Mouse (Mus musculus) CH12.LX (cell line): ENCODE results near the gene Ifna6. TPM values are rescaled to one million over a fixed set of nuclear protein-coding genes. Genes with fewer than 3 reads are reported as not detected.

Experiments used
- DNase-seq: peaks from one replicate; pipeline ENCODE4 v3.0.0-alpha.2; 2013; ENCODE audit errors: extremely low read depth
- H3K27ac ChIP-seq: 2 replicates; pipeline ENCODE4 v1.5.1; 2012; ENCODE audit warnings: low read depth, mild to moderate bottlenecking, control low read depth, moderate library complexity; ENCODE audit not compliant: insufficient read depth
- H3K27me3 ChIP-seq: replicated peaks from 2 replicates; pipeline ENCODE3; 2012; ENCODE audit warnings: inconsistent platforms
- H3K36me3 ChIP-seq, 2 experiments: replicated peaks in 1 of 2; 2 replicates each; pipeline versions ENCODE3 to v1.6.1; 2012; ENCODE audit warnings: inconsistent platforms in 1 of 2, low read length in 1 of 2, mild to moderate bottlenecking in 1 of 2, mixed read lengths in 1 of 2, moderate library complexity in 1 of 2; ENCODE audit not compliant: control insufficient read depth in 1 of 2, insufficient read depth in 1 of 2
- H3K4me1 ChIP-seq, 2 experiments: 2 replicates each; pipeline ENCODE4 v1.6.1; 2012; ENCODE audit warnings: inconsistent platforms in 1 of 2, moderate library complexity in 1 of 2; ENCODE audit not compliant: insufficient read depth in 2 of 2, control insufficient read depth in 1 of 2
- H3K4me2 ChIP-seq: 2 replicates; pipeline ENCODE4 v1.6.1; 2012; ENCODE audit warnings: low read depth, mild to moderate bottlenecking, control low read depth; ENCODE audit not compliant: poor library complexity, insufficient read depth, severe bottlenecking
- H3K4me3 ChIP-seq, 3 experiments: fragments of 150-350 bp in 1 of 3; sonication (generic) in 1 of 3; replicated peaks in 1 of 3; 2 replicates each; pipeline versions ENCODE3 to v1.5.1; 2011 to 2012; ENCODE audit warnings: low read depth in 2 of 3, low read length in 2 of 3, mild to moderate bottlenecking in 2 of 3, moderate library complexity in 2 of 3, control low read depth in 1 of 3, improper control_type of control experiment in 1 of 3, inconsistent platforms in 1 of 3, mixed read lengths in 1 of 3; ENCODE audit not compliant: poor library complexity in 1 of 3
- H3K79me2 ChIP-seq: replicated peaks from 2 replicates; pipeline ENCODE4 v1.6.1; 2012; ENCODE audit warnings: mild to moderate bottlenecking, moderate library complexity; ENCODE audit not compliant: control insufficient read depth, poor library complexity, insufficient read depth, severe bottlenecking; ENCODE audit errors: extremely low read depth
- H3K9ac ChIP-seq: 2 replicates; pipeline ENCODE4 v1.6.1; 2012; ENCODE audit warnings: low read depth, mild to moderate bottlenecking, control low read depth, moderate library complexity; ENCODE audit not compliant: insufficient read depth
- H3K9me3 ChIP-seq: replicated peaks from 2 replicates; pipeline ENCODE3; 2012; ENCODE audit warnings: low read length, inconsistent platforms, mixed read lengths
- BHLHE40 ChIP-seq: IDR thresholded peaks from 2 replicates; pipeline ENCODE4 v1.6.1; 2011; ENCODE audit warnings: mild to moderate bottlenecking, low read depth, low read length, improper control_type of control experiment
- CHD1 ChIP-seq: IDR thresholded peaks from 2 replicates; pipeline ENCODE4 v1.6.1; 2012; ENCODE audit warnings: low read depth, low read length, improper control_type of control experiment, inconsistent platforms
- CTCF ChIP-seq, 2 experiments: IDR thresholded peaks in 1 of 2; conservative IDR thresholded peaks in 1 of 2; 2 replicates each; pipeline ENCODE4 v1.5.1; 2011 to 2012; ENCODE audit warnings: low read depth in 2 of 2, low read length in 2 of 2, improper control_type of control experiment in 1 of 2, inconsistent platforms in 1 of 2, mild to moderate bottlenecking in 1 of 2, moderate library complexity in 1 of 2
- ELF1 ChIP-seq: IDR thresholded peaks from 2 replicates; pipeline ENCODE4 v1.6.1; 2014; ENCODE audit warnings: low read depth, mild to moderate bottlenecking, inconsistent platforms, low read length, improper control_type of control experiment
- EP300 ChIP-seq: IDR thresholded peaks from 2 replicates; pipeline ENCODE4 v1.6.1; 2011; ENCODE audit warnings: low read length, improper control_type of control experiment
- HCFC1 ChIP-seq: IDR thresholded peaks from 2 replicates; pipeline ENCODE4 v1.6.1; 2012; ENCODE audit warnings: low read depth, mild to moderate bottlenecking, inconsistent platforms, low read length, improper control_type of control experiment
- IRF4 ChIP-seq: IDR thresholded peaks from 2 replicates; pipeline ENCODE4 v1.6.1; 2014; ENCODE audit warnings: low read depth, mild to moderate bottlenecking, inconsistent platforms, low read length, improper control_type of control experiment
- JUN ChIP-seq: IDR thresholded peaks from 2 replicates; pipeline ENCODE4 v1.6.1; 2011; ENCODE audit warnings: low read depth, mild to moderate bottlenecking, low read length, improper control_type of control experiment, moderate library complexity; ENCODE audit not compliant: insufficient read depth
- JUND ChIP-seq: conservative IDR thresholded peaks from 2 replicates; pipeline ENCODE4 v1.6.1; 2011; ENCODE audit warnings: low read depth, low read length, improper control_type of control experiment
- KAT2A ChIP-seq: IDR thresholded peaks from 2 replicates; pipeline ENCODE4 v1.6.1; 2012; ENCODE audit warnings: low read length, improper control_type of control experiment, inconsistent platforms; ENCODE audit not compliant: insufficient replicate concordance
- MAFK ChIP-seq: IDR thresholded peaks from 2 replicates; pipeline ENCODE4 v1.6.1; 2011; ENCODE audit warnings: low read length, improper control_type of control experiment; ENCODE audit not compliant: insufficient replicate concordance
- MAX ChIP-seq: IDR thresholded peaks from 2 replicates; pipeline ENCODE4 v1.6.1; 2011; ENCODE audit warnings: low read length, improper control_type of control experiment
- MAZ ChIP-seq: IDR thresholded peaks from 2 replicates; pipeline ENCODE4 v1.6.1; 2012; ENCODE audit warnings: low read depth, mild to moderate bottlenecking, inconsistent platforms, low read length, improper control_type of control experiment, moderate library complexity
- MEF2A ChIP-seq: IDR thresholded peaks from 2 replicates; pipeline ENCODE4 v1.6.1; 2014; ENCODE audit warnings: low read depth, mild to moderate bottlenecking, inconsistent platforms, low read length, improper control_type of control experiment, borderline replicate concordance
- MXI1 ChIP-seq: IDR thresholded peaks from 2 replicates; pipeline ENCODE4 v1.6.1; 2011; ENCODE audit warnings: mild to moderate bottlenecking, low read depth, low read length, improper control_type of control experiment
- MYC ChIP-seq: IDR thresholded peaks from 2 replicates; pipeline ENCODE4 v1.6.1; 2011; ENCODE audit warnings: low read depth, mild to moderate bottlenecking, improper control_type of control experiment, low read length
- NELFE ChIP-seq: IDR thresholded peaks from 2 replicates; pipeline ENCODE4 v1.6.1; 2011; ENCODE audit warnings: low read depth, low read length, improper control_type of control experiment
- NRF1 ChIP-seq: IDR thresholded peaks from 2 replicates; pipeline ENCODE4 v1.6.1; 2014; ENCODE audit warnings: low read depth, mild to moderate bottlenecking, inconsistent platforms, low read length, improper control_type of control experiment, moderate library complexity
- PAX5 ChIP-seq: IDR thresholded peaks from 2 replicates; pipeline ENCODE4 v1.6.1; 2012; ENCODE audit warnings: low read length, inconsistent platforms, mixed read lengths
- POLR2A ChIP-seq: IDR thresholded peaks from 2 replicates; pipeline ENCODE4 v1.6.1; 2011; ENCODE audit warnings: low read depth, mild to moderate bottlenecking, improper control_type of control experiment, low read length
- POLR2AphosphoS2 ChIP-seq: IDR thresholded peaks from 2 replicates; pipeline ENCODE4 v1.6.1; 2011; ENCODE audit warnings: low read depth, low read length, improper control_type of control experiment
- RAD21 ChIP-seq: IDR thresholded peaks from 2 replicates; pipeline ENCODE4 v1.6.1; 2011; ENCODE audit warnings: low read depth, mild to moderate bottlenecking, low read length, improper control_type of control experiment, moderate library complexity
- SIN3A ChIP-seq: IDR thresholded peaks from 2 replicates; pipeline ENCODE4 v1.6.1; 2012; ENCODE audit warnings: low read length, improper control_type of control experiment, inconsistent platforms
- SMC3 ChIP-seq: IDR thresholded peaks from 2 replicates; pipeline ENCODE4 v1.6.1; 2011; ENCODE audit warnings: low read depth, low read length, improper control_type of control experiment
- TBP ChIP-seq: conservative IDR thresholded peaks from 2 replicates; pipeline ENCODE4 v1.6.1; 2011; ENCODE audit warnings: low read depth, low read length, improper control_type of control experiment
- TCF12 ChIP-seq: IDR thresholded peaks from 2 replicates; pipeline ENCODE4 v1.6.1; 2014; ENCODE audit warnings: low read depth, mild to moderate bottlenecking, inconsistent platforms, low read length, improper control_type of control experiment
- USF1 ChIP-seq: IDR thresholded peaks from 2 replicates; pipeline ENCODE4 v1.6.1; 2014; ENCODE audit warnings: low read depth, mild to moderate bottlenecking, inconsistent platforms, low read length, improper control_type of control experiment
- ZC3H11A ChIP-seq: IDR thresholded peaks from 2 replicates; pipeline ENCODE4 v1.6.1; 2012; ENCODE audit warnings: low read depth, mild to moderate bottlenecking, inconsistent platforms, low read length, improper control_type of control experiment
- ZKSCAN1 ChIP-seq: IDR thresholded peaks from 2 replicates; pipeline ENCODE4 v1.6.1; 2012; ENCODE audit warnings: low read depth, inconsistent platforms, low read length, improper control_type of control experiment, borderline replicate concordance
- ZMIZ1 ChIP-seq: IDR thresholded peaks from 2 replicates; pipeline ENCODE4 v1.6.1; 2012; ENCODE audit warnings: low read depth, mild to moderate bottlenecking, inconsistent platforms, low read length, improper control_type of control experiment
- dilution Hi-C: fragments of 300-500 bp; cut with MboI; formaldehyde crosslinking; loops from 2 replicates; pipeline ENCODE4 v1.14.3; 2020; ENCODE audit warnings: low sequenced_read_pairs; ENCODE audit not compliant: extremely low pct_unique_long_range_greater_than_20kb, extremely low pct_ligation_motif_present
- in situ Hi-C: fragments of 300-500 bp; cut with MboI; formaldehyde crosslinking; loops from 3 replicates; pipeline ENCODE4 v1.14.3; 2019; ENCODE audit warnings: low sequenced_read_pairs, low pct_ligation_motif_present, low pct_unique_long_range_greater_than_20kb, mixed read lengths
- polyA plus RNA-seq: library from polyadenylated mRNA; unstranded; fragments of >175 nt; gene quantifications from 2 replicates; pipeline ENCODE4 v1.2.1, GENCODE M21; 2012; ENCODE audit warnings: low read depth; ENCODE audit not compliant: insufficient read length
- total RNA-seq, 2 experiments: library from RNA; depleted of rRNA; stranded (reverse); fragments of 300-350 nt in 1 of 2; fragments of >200 nt in 1 of 2; gene quantifications; 2 replicates each; pipeline ENCODE4 v1.2.3; 2012 to 2014

Ifna6 gene
- total and polyA plus RNA-seq, 3 experiments, result not detected

GRCm38 (mm10) chr4:88865011-88865569 lies 37.9 kb downstream of the Ifna6 start:
- H3K4me3 ChIP-seq, result no peak overlapping the region
- H3K36me3 ChIP-seq, result no peaks in the 10 kb centered on the region
- H3K9ac ChIP-seq, result no peak overlapping the region
- no peaks in the 10 kb centered on the region for H3K9me3 ChIP-seq
- H3K4me1 ChIP-seq, result peaks cover 0 to 32% of the 10 kb centered on the region in 2 experiments; a peak in 2 of 4 replicates
- H3K4me2 ChIP-seq, result peak overlapping the region; percentile 88
- dilution Hi-C loops (no loop called here), in situ Hi-C loops (no loop called here)
- TF ChIP-seq HCFC1 (no peak), JUN (no peak), SMC3 (no peak), JUND (no peak), MAFK (no peak), POLR2A (no peak), RAD21 (no peak), ELF1 (no peak), SIN3A (no peak), ZC3H11A (no peak), MAZ (no peak), MAX (no peak), TCF12 (no peak), BHLHE40 (no peak), MXI1 (no peak), TBP (no peak), PAX5 (no peak), EP300 (no peak)
- no peaks in the 10 kb centered on the region for H3K79me2 ChIP-seq
- H3K27ac ChIP-seq, result no peak overlapping the region
- DNase-seq, result peak; percentile 14
- H3K27me3 ChIP-seq, result peaks cover 48% of the 10 kb centered on the region

DNA sequence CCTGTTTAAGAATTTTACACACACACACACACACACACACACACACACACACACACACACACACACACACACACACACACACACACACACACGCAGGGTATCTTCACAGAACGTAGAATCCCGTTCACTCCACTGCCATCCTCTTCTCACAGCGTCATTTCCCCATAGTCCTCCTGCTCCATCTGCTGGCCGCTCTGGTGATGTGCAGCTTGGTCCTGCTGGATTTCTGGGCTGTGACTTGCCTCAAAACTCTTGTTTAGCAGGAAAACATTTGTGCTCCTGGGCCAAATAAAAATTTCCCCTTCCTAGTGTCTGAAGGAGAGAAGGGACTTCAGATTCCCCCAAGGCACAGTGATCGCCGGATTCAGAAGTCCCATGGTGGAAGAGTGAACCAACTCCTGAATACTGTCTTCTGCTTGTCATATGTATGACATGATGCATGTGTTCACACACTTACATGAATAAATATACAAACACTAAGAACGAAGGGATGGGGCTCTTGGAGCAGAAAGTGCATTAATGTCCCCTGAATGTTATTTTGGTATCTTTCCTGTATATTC lies 40.2 kb downstream of the Ifna6 start:
- dilution Hi-C loops, result no loop called here
- Histone ChIP-seq H3K9me3 (peaks cover 2% of the 10 kb centered on the region), H3K4me2 (peak overlapping the region; percentile 86), H3K9ac (peak overlapping the region; percentile 41), H3K27ac (no peak overlapping the region), H3K27me3 (peaks cover 31% of the 10 kb centered on the region), H3K79me2 (no peaks in the 10 kb centered on the region), H3K4me1 (peaks cover 0 to 32% of the 10 kb centered on the region in 2 experiments; a peak in 2 of 4 replicates), H3K4me3 (peak overlapping the region; percentile 57 to 65 (median 64)), H3K36me3 (no peaks in the 10 kb centered on the region)
- in situ Hi-C loops, result no loop called here
- TF ChIP-seq KAT2A (no peak), JUND (no peak), TBP (no peak), TCF12 (0 out of 2 replicates have a peak, but pooled peaks have one; percentile 34), MAFK (no peak), MEF2A (peak; percentile 59), MXI1 (peak; percentile 50; the same call in 1 of the 2 replicates), IRF4 (peak; percentile 47; the same call in 1 of the 2 replicates), NELFE (peak; percentile 65), RAD21 (peak; percentile 88), SMC3 (peak; percentile 82), MAZ (peak; percentile 45; the same call in 1 of the 2 replicates), NRF1 (0 out of 2 replicates have a peak, but pooled peaks have one; percentile 10), MYC (0 out of 2 replicates have a peak, but pooled peaks have one; percentile 36), CHD1 (no peak), ZMIZ1 (no peak), POLR2AphosphoS2 (no peak), ELF1 (0 out of 2 replicates have a peak, but pooled peaks have one; percentile 21), ZKSCAN1 (no peak), USF1 (no peak), CTCF (conservative IDR thresholded peaks at IDR 0.05 in 1 of 2, IDR thresholded peaks at IDR 0.05 in 1 of 2; ENCODE audit: low read depth in 2 of 2, low read length in 2 of 2) (peak; percentile 80 to 94)
- DNase-seq, result peak; percentile 75
